Mouse (Mus musculus): ENCODE results near the gene Dnase1l3. TPM values are rescaled to one million over a fixed set of nuclear protein-coding genes. Genes with fewer than 3 reads are reported as not detected.

Gene Dnase1l3
- polyA plus RNA-seq, 1 experiment, result 14.2 TPM

DNA sequence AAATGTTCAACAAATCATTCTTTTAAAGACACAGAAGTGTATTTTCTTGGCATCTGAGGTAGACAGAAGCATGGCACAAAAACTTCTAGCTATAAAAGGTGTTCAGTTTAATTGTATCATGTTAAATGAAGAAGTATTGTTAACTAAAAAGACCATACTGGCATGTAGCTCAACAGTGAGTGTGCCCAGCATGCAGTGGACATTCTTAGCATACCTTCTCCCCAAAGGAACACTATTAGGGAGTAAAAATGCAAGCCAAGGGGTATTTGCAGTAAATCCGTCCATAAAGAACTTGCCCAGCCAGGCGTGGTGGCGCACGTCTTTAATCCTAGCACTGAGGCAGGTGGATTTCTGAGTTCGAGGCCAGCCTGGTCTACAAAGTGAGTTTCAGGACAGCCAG lies 42.0 kb upstream of the Dnase1l3 start:
- Histone ChIP-seq H3K36me3 (ENCODE audit: control insufficient read depth, insufficient read depth, low read length) (peaks cover 1% of the 10 kb centered on the region; the same call in 1 of the 2 replicates), H3K27me3 (ENCODE audit: control insufficient read depth, insufficient read depth, low read length) (no peaks in the 10 kb centered on the region), H3K4me1 (ENCODE audit: control insufficient read depth, insufficient read depth, insufficient read length, low read length) (no peaks in the 10 kb centered on the region; the same call in 1 of the 2 replicates), H3K4me3 (ENCODE audit: low read depth, low read length) (no peak overlapping the region), H3K27ac (ENCODE audit: insufficient read depth, low read depth, low read length) (no peak overlapping the region)
- 93% methylated on average over 5 of the region's 5 CpGs for WGBS
- no peak for TF ChIP-seq CTCF (IDR thresholded peaks at IDR 0.05; ENCODE audit: extremely low read depth, insufficient read length, insufficient replicate concordance, low read depth, low read length)
- no peak for TF ChIP-seq POLR2A (IDR thresholded peaks at IDR 0.05; ENCODE audit: low read depth, low read length)

GRCm38 (mm10) chr14:8035951-8036350 lies 41.6 kb upstream of the Dnase1l3 start:
- 90% methylated on average over 6 of the region's 6 CpGs for WGBS
- H3K27ac ChIP-seq (ENCODE audit: insufficient read depth, low read depth, low read length), result no peak overlapping the region
- H3K36me3 ChIP-seq (ENCODE audit: control insufficient read depth, insufficient read depth, low read length), result peaks cover 1% of the 10 kb centered on the region; the same call in 1 of the 2 replicates
- no peaks in the 10 kb centered on the region for H3K27me3 ChIP-seq (ENCODE audit: control insufficient read depth, insufficient read depth, low read length)
- no peaks in the 10 kb centered on the region; the same call in 1 of the 2 replicates for H3K4me1 ChIP-seq (ENCODE audit: control insufficient read depth, insufficient read depth, insufficient read length, low read length)
- no peak overlapping the region for H3K4me3 ChIP-seq (ENCODE audit: low read depth, low read length)
- TF ChIP-seq POLR2A (IDR thresholded peaks at IDR 0.05; ENCODE audit: low read depth, low read length) (no peak), CTCF (IDR thresholded peaks at IDR 0.05; ENCODE audit: extremely low read depth, insufficient read length, insufficient replicate concordance, low read depth, low read length) (no peak)

- 77% methylated on average over 5 of the region's 5 CpGs for WGBS
- Histone ChIP-seq H3K4me1 (ENCODE audit: control insufficient read depth, insufficient read depth, insufficient read length, low read length) (no peaks in the 10 kb centered on the region; the same call in 1 of the 2 replicates), H3K27ac (ENCODE audit: insufficient read depth, low read depth, low read length) (no peak overlapping the region), H3K36me3 (ENCODE audit: control insufficient read depth, insufficient read depth, low read length) (no peaks in the 10 kb centered on the region), H3K27me3 (ENCODE audit: control insufficient read depth, insufficient read depth, low read length) (no peaks in the 10 kb centered on the region), H3K4me3 (ENCODE audit: low read depth, low read length) (no peak overlapping the region)
- no peak for TF ChIP-seq POLR2A (IDR thresholded peaks at IDR 0.05; ENCODE audit: low read depth, low read length)
- no peak for TF ChIP-seq CTCF (IDR thresholded peaks at IDR 0.05; ENCODE audit: extremely low read depth, insufficient read length, insufficient replicate concordance, low read depth, low read length)
Measured at GRCm38 (mm10) chr14:8034561-8034960, 40.2 kb upstream of the Dnase1l3 start.

DNA sequence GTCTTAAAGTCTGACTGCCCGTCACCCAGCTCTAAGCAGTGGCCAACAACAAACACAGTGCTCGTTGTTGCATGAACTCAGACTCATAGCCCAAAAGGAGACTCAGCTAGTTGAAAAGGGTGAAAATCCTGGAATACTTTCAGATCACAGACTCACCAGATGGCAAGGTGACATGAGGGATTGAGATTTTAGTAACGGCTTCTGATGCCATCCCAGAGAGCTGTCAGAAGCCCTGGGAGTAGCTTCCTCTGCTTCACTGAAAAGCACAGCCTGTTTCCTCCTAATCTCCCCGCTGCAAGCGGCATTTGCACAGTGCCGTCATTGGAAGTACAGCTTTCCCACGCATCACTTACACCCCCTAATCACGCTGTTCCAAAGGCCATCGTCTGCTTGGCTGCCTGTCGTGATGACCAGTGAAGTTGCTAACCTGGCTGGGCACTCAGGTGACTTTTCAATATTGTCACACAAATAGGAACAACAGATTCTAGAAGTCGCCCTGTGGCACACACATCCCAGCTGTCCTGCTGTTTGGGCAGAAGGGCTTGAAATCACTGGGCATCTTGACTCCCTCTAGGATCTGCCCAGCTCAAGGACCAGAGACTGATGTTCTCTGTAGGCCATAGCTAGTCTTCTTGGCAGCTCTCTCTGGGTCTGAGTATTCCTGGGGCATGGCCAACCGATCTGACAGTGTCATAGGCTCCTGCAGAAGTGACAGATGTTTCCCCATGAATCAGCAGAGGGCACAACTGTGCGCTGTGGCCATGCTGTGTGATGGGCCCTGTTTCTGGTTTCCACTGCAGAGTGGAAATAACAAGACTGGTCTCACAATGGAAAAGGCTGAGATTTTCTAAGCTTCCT lies 37.9 kb upstream of the Dnase1l3 start:
- H3K36me3 ChIP-seq (ENCODE audit: control insufficient read depth, insufficient read depth, low read length), result 0 out of 2 replicates have a peak, but pooled peaks cover 2% of the 10 kb centered on the region
- no peak overlapping the region for H3K27ac ChIP-seq (ENCODE audit: insufficient read depth, low read depth, low read length)
- TF ChIP-seq CTCF (IDR thresholded peaks at IDR 0.05; ENCODE audit: extremely low read depth, insufficient read length, insufficient replicate concordance, low read depth, low read length) (no peak), POLR2A (IDR thresholded peaks at IDR 0.05; ENCODE audit: low read depth, low read length) (no peak)
- no peak overlapping the region for H3K4me3 ChIP-seq (ENCODE audit: low read depth, low read length)
- 83% methylated on average over 13 of the region's 13 CpGs for WGBS
- no peaks in the 10 kb centered on the region for H3K27me3 ChIP-seq (ENCODE audit: control insufficient read depth, insufficient read depth, low read length)
- H3K4me1 ChIP-seq (ENCODE audit: control insufficient read depth, insufficient read depth, insufficient read length, low read length), result no peaks in the 10 kb centered on the region; the same call in 1 of the 2 replicates

GRCm38 (mm10) chr14:8030535-8030934 lies 36.2 kb upstream of the Dnase1l3 start:
- Histone ChIP-seq H3K27ac (ENCODE audit: insufficient read depth, low read depth, low read length) (no peak overlapping the region), H3K4me1 (ENCODE audit: control insufficient read depth, insufficient read depth, insufficient read length, low read length) (no peaks in the 10 kb centered on the region), H3K36me3 (ENCODE audit: control insufficient read depth, insufficient read depth, low read length) (0 out of 2 replicates have a peak, but pooled peaks cover 2% of the 10 kb centered on the region), H3K4me3 (ENCODE audit: low read depth, low read length) (no peak overlapping the region), H3K27me3 (ENCODE audit: control insufficient read depth, insufficient read depth, low read length) (no peaks in the 10 kb centered on the region)
- no peak for TF ChIP-seq CTCF (IDR thresholded peaks at IDR 0.05; ENCODE audit: extremely low read depth, insufficient read length, insufficient replicate concordance, low read depth, low read length)
- no peak for TF ChIP-seq POLR2A (IDR thresholded peaks at IDR 0.05; ENCODE audit: low read depth, low read length)
- 68% methylated on average over 4 of the region's 4 CpGs for WGBS

GRCm38 (mm10) chr14:8029752-8030151 lies 35.4 kb upstream of the Dnase1l3 start:
- WGBS, result 95% methylated on average over 1 of the region's 1 CpGs
- Histone ChIP-seq H3K27me3 (ENCODE audit: control insufficient read depth, insufficient read depth, low read length) (no peaks in the 10 kb centered on the region), H3K27ac (ENCODE audit: insufficient read depth, low read depth, low read length) (no peak overlapping the region), H3K4me1 (ENCODE audit: control insufficient read depth, insufficient read depth, insufficient read length, low read length) (no peaks in the 10 kb centered on the region), H3K36me3 (ENCODE audit: control insufficient read depth, insufficient read depth, low read length) (0 out of 2 replicates have a peak, but pooled peaks cover 2% of the 10 kb centered on the region), H3K4me3 (ENCODE audit: low read depth, low read length) (no peak overlapping the region)
- TF ChIP-seq CTCF (IDR thresholded peaks at IDR 0.05; ENCODE audit: extremely low read depth, insufficient read length, insufficient replicate concordance, low read depth, low read length) (no peak), POLR2A (IDR thresholded peaks at IDR 0.05; ENCODE audit: low read depth, low read length) (no peak)

DNA sequence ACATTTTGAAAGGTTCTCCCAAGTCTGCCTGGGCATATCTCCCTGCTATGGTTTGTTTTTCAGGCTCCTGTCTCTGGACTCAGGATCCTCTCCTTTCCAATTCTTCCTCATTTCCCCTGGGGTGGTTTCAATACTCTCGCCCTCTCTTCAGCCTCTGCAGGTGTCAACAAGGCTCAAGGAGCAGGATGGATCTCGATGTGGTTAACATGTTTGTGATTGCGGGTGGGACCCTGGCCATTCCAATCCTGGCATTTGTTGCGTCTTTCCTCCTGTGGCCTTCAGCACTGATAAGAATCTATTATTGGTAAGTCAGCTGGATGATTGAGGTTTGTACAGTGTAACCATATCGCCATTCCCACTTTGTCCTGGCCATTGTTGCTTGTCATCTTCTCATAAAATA lies 33.7 kb upstream of the Dnase1l3 start:
- no peak overlapping the region for H3K27ac ChIP-seq (ENCODE audit: insufficient read depth, low read depth, low read length)
- TF ChIP-seq POLR2A (IDR thresholded peaks at IDR 0.05; ENCODE audit: low read depth, low read length), result no peak
- no peak for TF ChIP-seq CTCF (IDR thresholded peaks at IDR 0.05; ENCODE audit: extremely low read depth, insufficient read length, insufficient replicate concordance, low read depth, low read length)
- WGBS, result 76% methylated on average over 5 of the region's 5 CpGs
- H3K27me3 ChIP-seq (ENCODE audit: control insufficient read depth, insufficient read depth, low read length), result no peaks in the 10 kb centered on the region
- no peak overlapping the region for H3K4me3 ChIP-seq (ENCODE audit: low read depth, low read length)
- 0 out of 2 replicates have a peak, but pooled peaks cover 2% of the 10 kb centered on the region for H3K36me3 ChIP-seq (ENCODE audit: control insufficient read depth, insufficient read depth, low read length)
- H3K4me1 ChIP-seq (ENCODE audit: control insufficient read depth, insufficient read depth, insufficient read length, low read length), result 0 out of 2 replicates have a peak, but pooled peaks cover 3% of the 10 kb centered on the region

Measured in small intestine, adult 2 months (tissue).